Mouse (Mus musculus) ES-E14 (cell line): ENCODE data around the gene 2010300C02Rik. TPM values are rescaled to one million over a fixed set of nuclear protein-coding genes. Genes with fewer than 3 reads are reported as not detected.

Experiments
- DNase-seq: peaks from one replicate; pipeline ENCODE4 v3.0.0-alpha.2; 2013; ENCODE audit warnings: low read depth, low spot score
- H3K27ac ChIP-seq: 2 replicates; pipeline ENCODE4 v1.5.1; 2012; ENCODE audit warnings: low read depth, mild to moderate bottlenecking, low read length, moderate library complexity, mixed read lengths; ENCODE audit not compliant: poor library complexity, insufficient read depth, severe bottlenecking
- H3K36me3 ChIP-seq: 2 replicates; pipeline ENCODE4 v1.6.1; 2012; ENCODE audit warnings: mild to moderate bottlenecking, low read length, moderate library complexity, mixed read lengths; ENCODE audit not compliant: control insufficient read depth, poor library complexity, insufficient read depth, severe bottlenecking
- H3K4me1 ChIP-seq, 2 experiments: fragments of 150-350 bp in 1 of 2; sonication (generic) in 1 of 2; 2 replicates each; pipeline ENCODE4 v1.6.1; 2012; ENCODE audit warnings: low read length in 2 of 2, mild to moderate bottlenecking in 1 of 2, mixed read lengths in 1 of 2; ENCODE audit not compliant: control insufficient read depth in 2 of 2, insufficient read depth in 2 of 2, poor library complexity in 1 of 2
- H3K4me3 ChIP-seq, 2 experiments: fragments of 150-350 bp in 1 of 2; sonication (generic) in 1 of 2; 2 replicates each; pipeline ENCODE4 v1.5.1; 2012; ENCODE audit warnings: low read length in 2 of 2, low read depth in 1 of 2, mild to moderate bottlenecking in 1 of 2, mixed read lengths in 1 of 2; ENCODE audit not compliant: insufficient read depth in 1 of 2, poor library complexity in 1 of 2, severe bottlenecking in 1 of 2
- H3K9ac ChIP-seq: 2 replicates; pipeline ENCODE4 v1.6.1; 2012; ENCODE audit warnings: low read depth, mild to moderate bottlenecking, low read length, mixed read lengths; ENCODE audit not compliant: poor library complexity, insufficient read depth, severe bottlenecking
- H3K9me3 ChIP-seq: fragments of 150-350 bp; sonication (generic); 2 replicates; pipeline ENCODE4 v1.6.1; 2012; ENCODE audit warnings: low read depth, mild to moderate bottlenecking, low read length; ENCODE audit not compliant: control insufficient read depth, insufficient read depth
- CHD2 ChIP-seq: IDR thresholded peaks from 2 replicates; pipeline ENCODE4 v1.6.1; 2014; ENCODE audit warnings: mild to moderate bottlenecking, low read depth, low read length, inconsistent platforms
- HCFC1 ChIP-seq: IDR thresholded peaks from 2 replicates; pipeline ENCODE4 v1.6.1; 2012; ENCODE audit warnings: low read length, inconsistent platforms, borderline replicate concordance; ENCODE audit not compliant: insufficient read depth
- MAFK ChIP-seq: IDR thresholded peaks from 2 replicates; pipeline ENCODE4 v1.6.1; 2014; ENCODE audit warnings: mild to moderate bottlenecking, low read depth, low read length, inconsistent platforms; ENCODE audit not compliant: insufficient read depth
- ZC3H11A ChIP-seq: IDR thresholded peaks from 2 replicates; pipeline ENCODE4 v1.6.1; 2012; ENCODE audit warnings: low read depth, mild to moderate bottlenecking, inconsistent platforms, low read length, borderline replicate concordance
- ZNF384 ChIP-seq: IDR thresholded peaks from 2 replicates; pipeline ENCODE4 v1.6.1; 2012; ENCODE audit warnings: low read depth, low read length, inconsistent platforms
- in situ Hi-C, 2 experiments: fragments of 600-800 bp; cut with MboI; formaldehyde crosslinking; loops; one replicate each; pipeline ENCODE4 v1.15.1; 2025; ENCODE audit warnings: low sequenced_read_pairs in 2 of 2, inconsistent platforms in 1 of 2; ENCODE audit not compliant: unreplicated experiment in 2 of 2
- total RNA-seq: library from RNA; depleted of rRNA; stranded (reverse); fragments of 300-350 nt; gene quantifications from 2 replicates; pipeline ENCODE4 v1.2.3, GENCODE M21; 2012

The 2010300C02Rik gene
- total RNA-seq, 1 experiment, result 0.67 TPM

- no peak overlapping the region for H3K9ac ChIP-seq
- no peak overlapping the region for H3K4me3 ChIP-seq
- H3K4me1 ChIP-seq, result peaks cover 0 to 2% of the 10 kb centered on the region in 2 experiments; a peak in 1 of 4 replicates
- no peaks in the 10 kb centered on the region for H3K9me3 ChIP-seq
- in situ Hi-C loops, result no loop called here
- no peak for DNase-seq
- no peak overlapping the region for H3K27ac ChIP-seq
- H3K36me3 ChIP-seq, result no peaks in the 10 kb centered on the region
- TF ChIP-seq ZNF384 (no peak), CHD2 (no peak), MAFK (no peak), HCFC1 (no peak), ZC3H11A (no peak)
Measured at GRCm38 (mm10) chr1:37729353-37729752, 9.5 kb upstream of the 2010300C02Rik start.

- Histone ChIP-seq H3K9ac (no peak overlapping the region), H3K9me3 (no peaks in the 10 kb centered on the region), H3K4me3 (no peak overlapping the region), H3K36me3 (no peaks in the 10 kb centered on the region), H3K27ac (no peak overlapping the region), H3K4me1 (peaks cover 0 to 2% of the 10 kb centered on the region in 2 experiments; a peak in 1 of 4 replicates)
- TF ChIP-seq MAFK (no peak), ZC3H11A (no peak), CHD2 (no peak), HCFC1 (no peak), ZNF384 (no peak)
- DNase-seq, result no peak
- in situ Hi-C loops, result no loop called here
Measured at GRCm38 (mm10) chr1:37728053-37728452, 8.2 kb upstream of the 2010300C02Rik start.

GRCm38 (mm10) chr1:37727186-37727585, 7.3 kb upstream of the 2010300C02Rik start:
- H3K4me3 ChIP-seq, result no peak overlapping the region
- in situ Hi-C loops, result no loop called here
- H3K9ac ChIP-seq, result no peak overlapping the region
- H3K36me3 ChIP-seq, result no peaks in the 10 kb centered on the region
- no peak for DNase-seq
- TF ChIP-seq CHD2, result no peak
- no peak for TF ChIP-seq ZNF384
- no peak for TF ChIP-seq HCFC1
- TF ChIP-seq ZC3H11A, result no peak
- TF ChIP-seq MAFK, result no peak
- H3K9me3 ChIP-seq, result no peaks in the 10 kb centered on the region
- H3K27ac ChIP-seq, result no peak overlapping the region
- peaks cover 0 to 2% of the 10 kb centered on the region in 2 experiments; a peak in 1 of 4 replicates for H3K4me1 ChIP-seq

DNA sequence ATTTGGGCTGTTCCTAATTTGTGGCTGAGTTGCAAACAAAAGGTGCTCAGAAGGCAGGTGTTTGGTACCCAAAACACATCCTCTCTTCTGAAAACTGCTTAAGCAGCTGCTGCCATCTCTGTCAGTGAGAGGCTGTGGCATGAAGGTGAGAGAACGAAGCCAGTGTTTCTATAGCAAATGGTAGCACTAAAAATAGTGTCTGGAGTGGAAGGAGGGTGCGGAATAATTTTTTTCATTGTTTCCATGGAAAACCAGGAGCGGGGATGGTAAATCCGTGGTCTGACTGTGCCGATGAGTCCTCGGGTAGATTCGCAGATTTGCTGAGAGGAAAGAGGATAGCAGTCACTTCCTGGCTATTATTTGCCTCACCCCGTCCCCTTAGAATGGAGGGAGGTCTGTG, 6.5 kb upstream of the 2010300C02Rik start:
- no peak for DNase-seq
- no peak overlapping the region for H3K4me3 ChIP-seq
- no peak overlapping the region for H3K9ac ChIP-seq
- H3K36me3 ChIP-seq, result no peaks in the 10 kb centered on the region
- peaks cover 0 to 2% of the 10 kb centered on the region in 2 experiments; a peak in 1 of 4 replicates for H3K4me1 ChIP-seq
- H3K27ac ChIP-seq, result no peak overlapping the region
- H3K9me3 ChIP-seq, result no peaks in the 10 kb centered on the region
- in situ Hi-C loops, result no loop called here
- no peak for TF ChIP-seq CHD2
- no peak for TF ChIP-seq MAFK
- no peak for TF ChIP-seq ZNF384
- TF ChIP-seq HCFC1, result no peak
- TF ChIP-seq ZC3H11A, result no peak

- no peak for TF ChIP-seq MAFK
- TF ChIP-seq CHD2, result no peak
- no peak for TF ChIP-seq ZC3H11A
- no peak for TF ChIP-seq HCFC1
- no peak for TF ChIP-seq ZNF384
- Histone ChIP-seq H3K9me3 (no peaks in the 10 kb centered on the region), H3K4me1 (peaks cover 0 to 2% of the 10 kb centered on the region in 2 experiments; a peak in 1 of 4 replicates), H3K4me3 (no peak overlapping the region), H3K9ac (no peak overlapping the region), H3K36me3 (no peaks in the 10 kb centered on the region), H3K27ac (no peak overlapping the region)
- in situ Hi-C loops, result no loop called here
- DNase-seq, result no peak
Measured at GRCm38 (mm10) chr1:37725880-37726279, 6.0 kb upstream of the 2010300C02Rik start.
